Mouse (Mus musculus) midbrain, embryonic 15.5 days (tissue): ENCODE results near the gene Lcmt1. TPM values are rescaled to one million over a fixed set of nuclear protein-coding genes. Genes with fewer than 3 reads are reported as not detected.

Source experiments
- ATAC-seq: fragments of 200-750 bp; cut with Nextera tagmentation; replicated peaks from 2 replicates; pipeline ENCODE4 v1.8.0; 2017; ENCODE audit warnings: moderate TSS enrichment
- H3K27ac ChIP-seq: fragments of 300-500 bp; sonication (generic); 2 replicates; pipeline ENCODE4 v1.5.1; 2015; ENCODE audit warnings: mild to moderate bottlenecking, inconsistent platforms
- H3K27me3 ChIP-seq: fragments of 300-500 bp; sonication (generic); replicated peaks from 2 replicates; pipeline ENCODE4 v1.6.1; 2015; ENCODE audit warnings: inconsistent platforms
- H3K36me3 ChIP-seq: fragments of 300-500 bp; sonication (generic); replicated peaks from 2 replicates; pipeline ENCODE4 v1.6.1; 2015; ENCODE audit warnings: inconsistent platforms
- H3K4me1 ChIP-seq: fragments of 300-500 bp; sonication (generic); 2 replicates; pipeline ENCODE4 v1.6.1; 2015; ENCODE audit warnings: inconsistent platforms
- H3K4me2 ChIP-seq: fragments of 300-500 bp; sonication (generic); 2 replicates; pipeline ENCODE4 v1.6.1; 2015; ENCODE audit warnings: inconsistent platforms, mild to moderate bottlenecking, moderate library complexity
- H3K4me3 ChIP-seq: fragments of 300-500 bp; sonication (generic); 2 replicates; pipeline ENCODE4 v1.5.1; 2015; ENCODE audit warnings: mild to moderate bottlenecking, inconsistent platforms
- H3K9ac ChIP-seq: fragments of 300-500 bp; sonication (generic); 2 replicates; pipeline ENCODE4 v1.6.1; 2015; ENCODE audit warnings: mild to moderate bottlenecking, inconsistent platforms
- H3K9me3 ChIP-seq: fragments of 300-500 bp; sonication (generic); 2 replicates; pipeline ENCODE4 v1.6.1; 2016; ENCODE audit warnings: inconsistent platforms
- WGBS: fragments of 180-500 bp; shearing (Covaris S2); methylation state at CpG from one replicate; pipeline ENCODE4 v1.1.7; 2015; ENCODE audit warnings: mixed read lengths; 5-methylcytosine and 5-hydroxymethylcytosine counted together
- polyA plus RNA-seq: library from polyadenylated mRNA; unstranded; fragments of >200 nt; fragmentation: Nextera tagmentation; extraction: Ambion mirVana; gene quantifications from 2 replicates; pipeline ENCODE4 v1.2.1, GENCODE M21; 2015

Lcmt1 gene
- polyA plus RNA-seq, 1 experiment from 2014 or later = 101 TPM

- ATAC-seq = no peak
- WGBS = 84% methylated on average over 3 of the region's 3 CpGs
Observed at GRCm38 (mm10) chr7:123345041-123345544, 24.5 kb upstream of the Lcmt1 start.

GRCm38 (mm10) chr7:123346631-123347290 is 22.8 kb upstream of the Lcmt1 start:
- 82% methylated on average over 7 of the region's 7 CpGs for WGBS

More at GRCm38 (mm10) chr7:123345041-123345544, 24.5 kb upstream of the Lcmt1 start:
- Histone ChIP-seq H3K27ac (no peak overlapping the region), H3K27me3 (no peaks in the 10 kb centered on the region), H3K4me3 (no peak overlapping the region), H3K9ac (no peak overlapping the region), H3K4me2 (no peak overlapping the region), H3K36me3 (no peaks in the 10 kb centered on the region), H3K9me3 (no peaks in the 10 kb centered on the region), H3K4me1 (peaks cover 3% of the 10 kb centered on the region; the same call in 1 of the 2 replicates)

GRCm38 (mm10) chr7:123349813-123350212 is 19.8 kb upstream of the Lcmt1 start:
- WGBS = 70% methylated on average over 11 of the region's 11 CpGs
- no peaks in the 10 kb centered on the region for H3K27me3 ChIP-seq
- no peak overlapping the region for H3K4me2 ChIP-seq
- H3K9ac ChIP-seq = no peak overlapping the region
- H3K9me3 ChIP-seq = no peaks in the 10 kb centered on the region
- ATAC-seq = no peak
- H3K36me3 ChIP-seq = no peaks in the 10 kb centered on the region
- no peak overlapping the region for H3K4me3 ChIP-seq
- H3K4me1 ChIP-seq = no peaks in the 10 kb centered on the region
- no peak overlapping the region for H3K27ac ChIP-seq

More at GRCm38 (mm10) chr7:123346631-123347290, 22.8 kb upstream of the Lcmt1 start:
- peaks cover 3% of the 10 kb centered on the region; the same call in 1 of the 2 replicates for H3K4me1 ChIP-seq
- H3K27me3 ChIP-seq = no peaks in the 10 kb centered on the region
- no peak overlapping the region for H3K9ac ChIP-seq
- ATAC-seq = no peak
- H3K9me3 ChIP-seq = no peaks in the 10 kb centered on the region
- H3K27ac ChIP-seq = no peak overlapping the region
- H3K4me2 ChIP-seq = no peak overlapping the region
- H3K4me3 ChIP-seq = no peak overlapping the region
- H3K36me3 ChIP-seq = no peaks in the 10 kb centered on the region

GRCm38 (mm10) chr7:123350243-123350642 is 19.3 kb upstream of the Lcmt1 start:
- no peaks in the 10 kb centered on the region for H3K4me1 ChIP-seq
- H3K9ac ChIP-seq = no peak overlapping the region
- no peaks in the 10 kb centered on the region for H3K27me3 ChIP-seq
- no peak overlapping the region for H3K27ac ChIP-seq
- H3K36me3 ChIP-seq = no peaks in the 10 kb centered on the region
- no peak overlapping the region for H3K4me3 ChIP-seq
- WGBS = 81% methylated on average over 2 of the region's 2 CpGs
- no peak for ATAC-seq
- no peaks in the 10 kb centered on the region for H3K9me3 ChIP-seq
- H3K4me2 ChIP-seq = no peak overlapping the region

DNA sequence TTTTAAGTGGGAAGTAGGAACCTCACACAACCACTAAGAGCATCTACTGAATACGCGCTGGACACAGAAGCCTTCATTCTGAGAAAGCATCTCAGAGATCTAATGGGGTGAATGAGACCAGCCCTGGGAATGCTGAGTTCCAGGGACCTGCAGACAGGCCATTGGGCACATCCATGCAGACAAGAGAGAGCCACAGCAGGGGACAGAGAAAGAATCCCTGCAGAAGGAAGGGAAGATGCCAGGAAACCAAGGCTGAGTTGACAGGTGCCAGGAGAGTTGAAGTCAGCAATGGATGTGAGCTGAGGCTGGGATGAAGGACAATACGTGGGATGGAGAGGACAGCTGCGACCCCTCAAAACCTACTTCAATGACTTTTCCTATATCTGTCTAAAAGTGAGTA is 16.5 kb upstream of the Lcmt1 start:
- Histone ChIP-seq H3K4me2 (no peak overlapping the region), H3K27me3 (no peaks in the 10 kb centered on the region), H3K36me3 (no peaks in the 10 kb centered on the region), H3K4me3 (no peak overlapping the region), H3K9ac (no peak overlapping the region), H3K4me1 (no peaks in the 10 kb centered on the region), H3K27ac (no peak overlapping the region), H3K9me3 (no peaks in the 10 kb centered on the region)
- ATAC-seq = no peak
- 96% methylated on average over 4 of the region's 4 CpGs for WGBS

DNA sequence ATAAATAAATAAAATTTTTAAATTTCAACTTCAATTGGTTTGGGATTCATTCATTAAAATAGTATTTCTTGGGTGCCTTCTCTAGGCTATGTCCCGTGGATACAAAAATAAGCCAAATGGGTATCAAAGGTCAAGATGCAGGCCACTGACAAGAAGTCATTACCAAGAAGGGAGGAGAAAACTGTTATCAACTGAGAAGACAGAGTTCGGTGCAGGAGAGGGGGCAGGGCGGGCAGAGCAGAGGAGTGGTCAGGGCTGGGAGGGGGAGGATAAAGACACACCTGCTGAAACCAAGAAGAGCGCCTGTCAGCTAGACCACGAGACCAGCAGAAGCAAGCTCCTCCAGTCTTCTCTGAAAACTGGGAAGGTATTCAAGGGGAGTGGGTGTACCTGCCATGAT is 15.7 kb upstream of the Lcmt1 start:
- no peaks in the 10 kb centered on the region for H3K4me1 ChIP-seq
- no peaks in the 10 kb centered on the region for H3K9me3 ChIP-seq
- no peak overlapping the region for H3K4me3 ChIP-seq
- no peak overlapping the region for H3K27ac ChIP-seq
- H3K4me2 ChIP-seq = no peak overlapping the region
- ATAC-seq = no peak
- no peaks in the 10 kb centered on the region for H3K27me3 ChIP-seq
- WGBS = 91% methylated on average over 5 of the region's 5 CpGs
- no peak overlapping the region for H3K9ac ChIP-seq
- no peaks in the 10 kb centered on the region for H3K36me3 ChIP-seq

- H3K27ac ChIP-seq = no peak overlapping the region
- 0 out of 2 replicates have a peak, but pooled peaks cover 3% of the 10 kb centered on the region for H3K4me1 ChIP-seq
- no peaks in the 10 kb centered on the region for H3K9me3 ChIP-seq
- no peak overlapping the region for H3K4me3 ChIP-seq
- 85% methylated on average over 5 of the region's 5 CpGs for WGBS
- no peak overlapping the region for H3K9ac ChIP-seq
- no peak for ATAC-seq
- no peaks in the 10 kb centered on the region for H3K27me3 ChIP-seq
- H3K36me3 ChIP-seq = no peaks in the 10 kb centered on the region
- H3K4me2 ChIP-seq = no peak overlapping the region
Observed at GRCm38 (mm10) chr7:123354392-123354791, 15.2 kb upstream of the Lcmt1 start.

GRCm38 (mm10) chr7:123354851-123355250 is 14.7 kb upstream of the Lcmt1 start:
- 93% methylated on average over 2 of the region's 2 CpGs for WGBS
- Histone ChIP-seq H3K4me1 (0 out of 2 replicates have a peak, but pooled peaks cover 3% of the 10 kb centered on the region), H3K9ac (no peak overlapping the region), H3K27ac (no peak overlapping the region), H3K36me3 (no peaks in the 10 kb centered on the region), H3K4me3 (no peak overlapping the region), H3K4me2 (no peak overlapping the region), H3K27me3 (no peaks in the 10 kb centered on the region), H3K9me3 (no peaks in the 10 kb centered on the region)
- no peak for ATAC-seq

GRCm38 (mm10) chr7:123356158-123356557 is 13.4 kb upstream of the Lcmt1 start:
- Histone ChIP-seq H3K9ac (no peak overlapping the region), H3K27me3 (no peaks in the 10 kb centered on the region), H3K9me3 (no peaks in the 10 kb centered on the region), H3K36me3 (no peaks in the 10 kb centered on the region), H3K27ac (no peak overlapping the region), H3K4me2 (no peak overlapping the region), H3K4me3 (no peak overlapping the region), H3K4me1 (0 out of 2 replicates have a peak, but pooled peaks cover 3% of the 10 kb centered on the region)
- no peak for ATAC-seq
- 94% methylated on average over 3 of the region's 3 CpGs for WGBS

- 40% methylated on average over 7 of the region's 7 CpGs for WGBS
Observed at GRCm38 (mm10) chr7:123359101-123359500, 10.5 kb upstream of the Lcmt1 start.

DNA sequence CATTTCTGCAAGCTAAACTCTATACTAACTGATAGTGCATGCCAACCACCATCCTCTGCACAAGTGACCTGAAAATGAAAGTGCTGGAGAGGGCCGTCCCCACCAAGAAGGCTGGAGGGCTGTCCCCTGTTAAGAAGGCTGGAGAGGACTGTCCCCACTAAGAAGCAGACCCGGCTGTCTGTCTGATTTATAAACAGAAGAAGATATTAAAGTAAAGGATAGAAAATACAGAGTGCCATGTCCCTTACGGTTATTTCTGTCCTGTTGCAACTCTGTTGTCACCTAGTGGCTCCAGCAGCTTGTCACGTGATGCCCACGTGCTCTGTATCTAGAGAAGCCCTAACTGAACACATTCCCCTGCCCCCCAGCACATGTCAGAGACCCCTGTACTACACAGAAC is 9.4 kb upstream of the Lcmt1 start:
- no peak overlapping the region for H3K4me3 ChIP-seq
- no peak for ATAC-seq
- 0 out of 2 replicates have a peak, but pooled peaks cover 3% of the 10 kb centered on the region for H3K4me1 ChIP-seq
- H3K27me3 ChIP-seq = no peaks in the 10 kb centered on the region
- H3K36me3 ChIP-seq = no peaks in the 10 kb centered on the region
- 86% methylated on average over 5 of the region's 5 CpGs for WGBS
- H3K9me3 ChIP-seq = no peaks in the 10 kb centered on the region
- H3K4me2 ChIP-seq = no peak overlapping the region
- no peak overlapping the region for H3K9ac ChIP-seq
- H3K27ac ChIP-seq = no peak overlapping the region

More at GRCm38 (mm10) chr7:123359101-123359500, 10.5 kb upstream of the Lcmt1 start:
- Histone ChIP-seq H3K27ac (no peak overlapping the region), H3K4me2 (no peak overlapping the region), H3K36me3 (no peaks in the 10 kb centered on the region), H3K4me1 (0 out of 2 replicates have a peak, but pooled peaks cover 3% of the 10 kb centered on the region), H3K9ac (no peak overlapping the region), H3K9me3 (no peaks in the 10 kb centered on the region), H3K4me3 (no peak overlapping the region), H3K27me3 (no peaks in the 10 kb centered on the region)
- ATAC-seq = no peak

- 95% methylated on average over 7 of the region's 7 CpGs for WGBS
- Histone ChIP-seq H3K4me2 (no peak overlapping the region), H3K36me3 (no peaks in the 10 kb centered on the region), H3K27ac (no peak overlapping the region), H3K4me3 (no peak overlapping the region), H3K9me3 (no peaks in the 10 kb centered on the region), H3K27me3 (no peaks in the 10 kb centered on the region), H3K9ac (no peak overlapping the region), H3K4me1 (0 out of 2 replicates have a peak, but pooled peaks cover 5% of the 10 kb centered on the region)
- ATAC-seq = no peak
Observed at GRCm38 (mm10) chr7:123361229-123361980, 8.2 kb upstream of the Lcmt1 start.
